Comparison of ENCODE assay signal across 7 mouse cellular contexts in genomic region chr4:133042651-133043635, GRCm38 (mm10). TPM values are rescaled to one million over a fixed set of nuclear protein-coding genes. Genes with fewer than 3 reads are reported as not detected.
DNase-seq lines count a peak whose midpoint lies in the region; ATAC-seq and TF ChIP-seq lines count a peak whose summit lies in the region.

No protein-coding gene starts in this region.

- peaks cover 4% of the 10 kb centered on the region; the same call in 1 of the 2 replicates for H3K36me3 ChIP-seq in lung, embryonic 14.5 days (ENCODE audit: insufficient read depth)
- no peaks in the 10 kb centered on the region for H3K36me3 ChIP-seq in heart, embryonic 11.5 days (ENCODE audit: control insufficient read depth, insufficient read depth, low read length)
- H3K36me3 ChIP-seq in midbrain, postnatal 0 days (ENCODE audit: insufficient read depth, low read length), result no peaks in the 10 kb centered on the region

- DNase-seq in lung, embryonic 14.5 days, result peak; percentile 82
- no peak for DNase-seq in lung, postnatal 25 days (ENCODE audit: low spot score)
- DNase-seq in kidney, postnatal 14 days, result peak; percentile 77
- peak; percentile 93 for DNase-seq in midbrain, postnatal 0 days (ENCODE audit: low spot score)
- DNase-seq in spleen, postnatal 14 days (ENCODE audit: low spot score in 2 of 2), result no peak

- H3K27ac ChIP-seq in lung, embryonic 14.5 days (ENCODE audit: low read depth), result peak overlapping the region; percentile 86
- H3K27ac ChIP-seq in cortical plate, adult 2 months (ENCODE audit: insufficient read depth, low read length), result 0 out of 2 replicates have a peak overlapping the region, but pooled peaks have one; percentile 18
- H3K27ac ChIP-seq in heart, embryonic 11.5 days (ENCODE audit: low read depth, low read length), result peak overlapping the region; percentile 89
- peak overlapping the region; percentile 77 for H3K27ac ChIP-seq in midbrain, postnatal 0 days (ENCODE audit: low read depth, low read length)

- peak overlapping the region; percentile 25 for H3K4me3 ChIP-seq in lung, embryonic 14.5 days (ENCODE audit: low read depth, low read length)
- H3K4me3 ChIP-seq in cortical plate, adult 2 months (ENCODE audit: insufficient read depth, low read length), result no peak overlapping the region
- peak overlapping the region; percentile 22 for H3K4me3 ChIP-seq in heart, embryonic 11.5 days (ENCODE audit: low read depth, low read length)
- 0 out of 2 replicates have a peak overlapping the region, but pooled peaks have one; percentile 8 for H3K4me3 ChIP-seq in midbrain, postnatal 0 days (ENCODE audit: low read depth, low read length)

- H3K9ac ChIP-seq in lung, embryonic 14.5 days, result peak overlapping the region; percentile 47
- peak overlapping the region; percentile 60; the same call in 1 of the 2 replicates for H3K9ac ChIP-seq in heart, embryonic 11.5 days (ENCODE audit: low read depth, low read length)
- peak overlapping the region; percentile 44; the same call in 1 of the 2 replicates for H3K9ac ChIP-seq in midbrain, postnatal 0 days (replicated peaks; ENCODE audit: low read length, poor library complexity, severe bottlenecking)

- 5% methylated on average over 28 of the region's 28 CpGs for WGBS in lung, embryonic 14.5 days
- WGBS in heart, embryonic 11.5 days (ENCODE audit: insufficient replicate concordance), result 6% methylated on average over 26 of the region's 28 CpGs
- 6% methylated on average over 28 of the region's 28 CpGs for WGBS in midbrain, postnatal 0 days

- no peaks in the 10 kb centered on the region for H3K27me3 ChIP-seq in lung, embryonic 14.5 days (ENCODE audit: insufficient read depth, low read length)
- H3K27me3 ChIP-seq in heart, embryonic 11.5 days (ENCODE audit: control insufficient read depth, insufficient read depth, low read length), result no peaks in the 10 kb centered on the region
- no peaks in the 10 kb centered on the region for H3K27me3 ChIP-seq in midbrain, postnatal 0 days (ENCODE audit: insufficient read depth, low read length)

- ATAC-seq in lung, embryonic 14.5 days (ENCODE audit: insufficient read depth), result peak; percentile 22
- ATAC-seq in heart, embryonic 11.5 days (replicated peaks; ENCODE audit: insufficient number of reproducible peaks, low FRiP score, low TSS enrichment), result 0 out of 2 replicates have a peak, but pooled peaks have one; percentile 19
- ATAC-seq in midbrain, postnatal 0 days (ENCODE audit: low FRiP score), result peak; percentile 73

- TF ChIP-seq CTCF in lung, embryonic 14.5 days (IDR thresholded peaks at IDR 0.05; ENCODE audit: low read depth), result no peak
- TF ChIP-seq CTCF in cortical plate, adult 2 months (IDR thresholded peaks at IDR 0.05; ENCODE audit: extremely low read depth, insufficient read depth, low read length), result no peak
- TF ChIP-seq CTCF in midbrain, postnatal 0 days (IDR thresholded peaks at IDR 0.05), result no peak

- no peak for TF ChIP-seq POLR2A in cortical plate, adult 2 months (IDR thresholded peaks at IDR 0.05; ENCODE audit: extremely low read depth, insufficient read depth, low read length)

- H3K4me2 ChIP-seq in lung, embryonic 14.5 days, result peak overlapping the region; percentile 100
- H3K4me2 ChIP-seq in heart, embryonic 11.5 days, result peak overlapping the region; percentile 62
- H3K4me2 ChIP-seq in midbrain, postnatal 0 days (ENCODE audit: low read depth, low read length, poor library complexity, severe bottlenecking), result peak overlapping the region; percentile 51

- no peaks in the 10 kb centered on the region for H3K9me3 ChIP-seq in lung, embryonic 14.5 days (ENCODE audit: low read depth, low read length)
- no peaks in the 10 kb centered on the region for H3K9me3 ChIP-seq in heart, embryonic 11.5 days (replicated peaks; ENCODE audit: control insufficient read depth, low read length)
- no peaks in the 10 kb centered on the region for H3K9me3 ChIP-seq in midbrain, postnatal 0 days (ENCODE audit: low read length)

- H3K4me1 ChIP-seq in lung, embryonic 14.5 days (ENCODE audit: insufficient read depth), result peaks cover 83% of the 10 kb centered on the region
- H3K4me1 ChIP-seq in cortical plate, adult 2 months (ENCODE audit: control insufficient read depth, insufficient read depth, low read length), result peaks cover 34% of the 10 kb centered on the region
- peaks cover 95% of the 10 kb centered on the region for H3K4me1 ChIP-seq in heart, embryonic 11.5 days (ENCODE audit: control insufficient read depth, insufficient read depth, low read length)
- peaks cover 68% of the 10 kb centered on the region for H3K4me1 ChIP-seq in midbrain, postnatal 0 days (ENCODE audit: insufficient read depth, low read length)

RNA-seq across cellular contexts. Expression of gene Ahdc1, which starts 31.9 kb away (rescaled TPM):
- polyA plus RNA-seq in lung, embryonic 14.5 days (2014; fragmentation: Nextera tagmentation; extraction: Ambion mirVana), result 10.2 and 10.5 TPM in 2 replicates
- 23.8 and 26.4 TPM in 2 replicates for polyA plus RNA-seq in cortical plate, adult 2 months (2012; rRNA removed)
- 7.0 and 9.1 TPM in 2 replicates for polyA plus RNA-seq in heart, embryonic 11.5 days (2014; fragmentation: Nextera tagmentation; extraction: Ambion mirVana)
- total RNA-seq in midbrain, postnatal 0 days (2014; rRNA removed), result 105 and 115 TPM in 2 replicates
- polyA plus RNA-seq in midbrain, postnatal 0 days (2015; fragmentation: Nextera tagmentation; extraction: Ambion mirVana), result 9.2 and 11.0 TPM in 2 replicates

Comparison
In these comparisons a context has a peak if more than half of its experiments do, and no peak if none do; other contexts are left out.
1. DNase-seq: peak in lung, embryonic 14.5 days (single experiment), kidney, postnatal 14 days (single experiment) and midbrain, postnatal 0 days (single experiment); none in lung, postnatal 25 days (single experiment) and spleen, postnatal 14 days (0 of 2).
2. ATAC-seq: peak in every context shown above with its lines; median percentile 73 in midbrain, postnatal 0 days; 22 in lung, embryonic 14.5 days; 19 in heart, embryonic 11.5 days.
3. H3K27ac ChIP-seq: peak in every context shown above with its lines; median percentile 89 in heart, embryonic 11.5 days; 86 in lung, embryonic 14.5 days; 77 in midbrain, postnatal 0 days; 18 in cortical plate, adult 2 months.
4. Peak in every context shown above with its lines, with median percentiles within 50 percentile points of each other: H3K4me2 ChIP-seq and H3K9ac ChIP-seq.